Mouse (Mus musculus) layer of hippocampus, adult 9-11 months (tissue): ENCODE data around the gene Zfp747.

Experiments
- DNase-seq: peaks from one replicate; pipeline ENCODE4 v3.0.0; 2022

The Zfp747 gene

DNA sequence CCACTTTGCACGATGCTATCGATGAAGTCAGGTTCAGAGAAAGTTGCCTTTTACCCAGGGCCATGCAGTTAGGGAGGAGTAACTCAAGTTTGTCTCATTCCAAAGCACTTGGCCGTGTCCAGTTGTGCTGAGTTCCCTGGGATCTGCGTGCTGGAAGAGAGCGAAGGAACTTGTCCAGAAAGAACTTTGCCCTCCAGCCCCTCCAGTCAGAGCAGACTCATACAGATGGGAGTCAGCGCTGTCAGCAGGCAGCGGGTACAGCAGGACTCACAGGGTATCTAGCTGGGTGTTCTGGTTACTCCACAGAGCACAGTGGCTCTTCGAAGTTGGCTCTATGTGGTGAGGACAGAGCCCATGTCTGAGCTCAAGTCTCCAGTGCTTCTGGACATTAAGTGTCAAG is 50.3 kb downstream of the Zfp747 start:
- no peak for DNase-seq

DNA sequence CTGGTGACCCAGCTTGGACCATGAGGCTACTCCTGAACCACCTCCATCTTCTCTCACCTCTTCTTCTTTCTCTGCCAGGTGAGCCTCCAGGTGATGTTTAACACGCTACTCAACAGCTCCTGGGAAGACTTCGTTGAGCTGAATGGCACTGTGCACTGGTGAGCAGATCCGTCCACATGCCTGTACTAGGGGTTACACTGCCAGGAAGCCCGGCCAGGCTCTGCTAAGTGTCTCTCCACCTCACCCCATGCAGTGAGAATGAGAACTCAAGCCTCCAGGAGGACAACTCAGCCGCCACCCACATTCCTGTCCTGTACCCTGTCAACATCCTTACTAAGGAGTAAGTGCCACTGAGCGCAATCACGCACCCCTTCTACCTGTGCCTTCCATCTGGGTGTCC is 50.9 kb downstream of the Zfp747 start:
- DNase-seq: no peak
